Mouse (Mus musculus): ENCODE data around the gene Mex3d. TPM values are rescaled to one million over a fixed set of nuclear protein-coding genes. Genes with fewer than 3 reads are reported as not detected.

Mex3d gene
- total and polyA plus RNA-seq, 3 experiments, result 15.6 to 18.8 TPM; not detected in 1

DNA sequence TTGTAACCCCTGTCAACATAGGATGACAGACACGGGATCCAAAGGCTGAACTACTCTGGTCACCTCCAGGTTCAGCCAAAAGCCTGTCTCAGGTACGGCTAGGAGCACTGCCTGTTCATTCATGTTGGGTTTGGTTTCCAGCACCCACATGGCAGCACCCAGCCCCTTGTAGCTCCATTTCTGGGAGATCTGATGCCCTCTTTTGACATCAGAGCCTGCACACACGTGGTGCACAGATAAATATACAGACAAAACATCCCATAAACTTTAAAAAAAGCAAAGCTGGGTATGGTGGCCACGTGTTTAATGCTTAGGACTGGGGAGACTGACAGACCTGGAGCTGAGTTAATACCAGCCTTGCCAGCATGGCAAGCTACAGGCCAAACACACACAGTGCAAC is 20.5 kb upstream of the Mex3d start:
- no peak for DNase-seq (ENCODE audit: low read depth, low spot score)
- peaks cover 30% of the 10 kb centered on the region for H3K79me2 ChIP-seq (ENCODE audit: control insufficient read depth, insufficient read depth, low read length, poor library complexity)
- peak overlapping the region; percentile 85 for H3K9ac ChIP-seq (ENCODE audit: control insufficient read depth, low read depth, low read length, poor library complexity, severe bottlenecking)
- H3K27me3 ChIP-seq (ENCODE audit: control insufficient read depth in 1 of 2, insufficient read depth in 2 of 2, low read length in 2 of 2), result no peaks in the 10 kb centered on the region
- H3K9me3 ChIP-seq (replicated peaks; ENCODE audit: insufficient read depth, low read length), result no peaks in the 10 kb centered on the region
- H3K4me1 ChIP-seq (ENCODE audit: control insufficient read depth in 1 of 2, insufficient read depth in 2 of 2, low read length in 2 of 2), result peaks cover 2 to 24% of the 10 kb centered on the region in 2 experiments; a peak in 3 of 4 replicates
- TF ChIP-seq USF1 (IDR thresholded peaks at IDR 0.05; ENCODE audit: low read depth, low read length), result peak; percentile 58; the same call in 1 of the 2 replicates
- no peak for TF ChIP-seq ZMIZ1 (IDR thresholded peaks at IDR 0.05; ENCODE audit: low read depth, low read length)
- TF ChIP-seq TAL1 (IDR thresholded peaks at IDR 0.05; ENCODE audit: low read length), result no peak
- no peak for TF ChIP-seq BHLHE40 (IDR thresholded peaks at IDR 0.05; ENCODE audit: borderline replicate concordance, low read depth, low read length)
- no peak for TF ChIP-seq MAFK (IDR thresholded peaks at IDR 0.05; ENCODE audit: borderline replicate concordance, low read depth, low read length)
- no peak for TF ChIP-seq KAT2A (conservative IDR thresholded peaks at IDR 0.05; ENCODE audit: low read depth, low read length)
- no peak for TF ChIP-seq MYB (IDR thresholded peaks at IDR 0.05; ENCODE audit: low read depth, low read length)
- no peak for TF ChIP-seq TBP (IDR thresholded peaks at IDR 0.05; ENCODE audit: low read depth, low read length)
- TF ChIP-seq ZKSCAN1 (IDR thresholded peaks at IDR 0.05; ENCODE audit: low read depth, low read length), result no peak
- TF ChIP-seq ZNF384 (IDR thresholded peaks at IDR 0.05; ENCODE audit: low read depth, low read length), result no peak
- no peak for TF ChIP-seq NELFE (IDR thresholded peaks at IDR 0.05; ENCODE audit: low read depth, low read length)
- TF ChIP-seq CTCF (IDR thresholded peaks at IDR 0.05 in 2 of 3, conservative IDR thresholded peaks at IDR 0.05 in 1 of 3; ENCODE audit: control insufficient read depth in 1 of 3, insufficient read depth in 1 of 3, low read depth in 2 of 3, low read length in 3 of 3, poor library complexity in 1 of 3, severe bottlenecking in 1 of 3), result no peak
- no peak for TF ChIP-seq CHD2 (IDR thresholded peaks at IDR 0.05; ENCODE audit: low read length)
- no peak for TF ChIP-seq TCF12 (IDR thresholded peaks at IDR 0.05; ENCODE audit: low read depth, low read length)
- TF ChIP-seq POLR2AphosphoS2 (IDR thresholded peaks at IDR 0.05; ENCODE audit: low read length), result no peak
- no peak for TF ChIP-seq CHD1 (IDR thresholded peaks at IDR 0.05; ENCODE audit: low read depth, low read length)
- TF ChIP-seq HCFC1 (IDR thresholded peaks at IDR 0.05; ENCODE audit: low read depth, low read length), result no peak
- no peak for TF ChIP-seq EP300 (IDR thresholded peaks at IDR 0.05; ENCODE audit: low read depth in 1 of 2, low read length in 2 of 2)
- TF ChIP-seq ETS1 (IDR thresholded peaks at IDR 0.05; ENCODE audit: low read depth, low read length), result no peak
- TF ChIP-seq UBTF (IDR thresholded peaks at IDR 0.05; ENCODE audit: borderline replicate concordance, insufficient read depth, low read depth, low read length), result no peak
- no peak for TF ChIP-seq ELF1 (IDR thresholded peaks at IDR 0.05; ENCODE audit: low read depth, low read length)
- TF ChIP-seq MAZ (IDR thresholded peaks at IDR 0.05; ENCODE audit: low read depth, low read length), result no peak
- peak; percentile 42; the same call in 1 of the 2 replicates for TF ChIP-seq MYC (IDR thresholded peaks at IDR 0.05; ENCODE audit: low read depth, low read length)
- TF ChIP-seq POLR2A (IDR thresholded peaks at IDR 0.05; ENCODE audit: control insufficient read depth in 1 of 2, insufficient read depth in 1 of 2, low read depth in 1 of 2, low read length in 2 of 2, poor library complexity in 1 of 2), result no peak
- peak; percentile 74 for TF ChIP-seq MAX (IDR thresholded peaks at IDR 0.05; ENCODE audit: low read length)
- no peak for TF ChIP-seq GATA1 (IDR thresholded peaks at IDR 0.05; ENCODE audit: low read depth, low read length)
- peak; percentile 88 for TF ChIP-seq MXI1 (IDR thresholded peaks at IDR 0.05; ENCODE audit: low read depth, low read length)
- no peak for TF ChIP-seq NRF1 (IDR thresholded peaks at IDR 0.05; ENCODE audit: insufficient read depth, low read depth, low read length, poor library complexity, severe bottlenecking)
- no peak for TF ChIP-seq RAD21 (IDR thresholded peaks at IDR 0.05; ENCODE audit: low read depth, low read length)
- no peak for TF ChIP-seq USF2 (IDR thresholded peaks at IDR 0.05; ENCODE audit: borderline replicate concordance in 1 of 2, insufficient read depth in 1 of 2, low read depth in 1 of 2, low read length in 2 of 2)
- TF ChIP-seq ZC3H11A (IDR thresholded peaks at IDR 0.05; ENCODE audit: low read depth, low read length), result no peak
- peak; percentile 52; the same call in 1 of the 2 replicates for TF ChIP-seq SIN3A (IDR thresholded peaks at IDR 0.05; ENCODE audit: low read length)
- TF ChIP-seq GABPA (IDR thresholded peaks at IDR 0.05; ENCODE audit: low read depth, low read length), result no peak
- no peak for TF ChIP-seq POLR2AphosphoS5 (IDR thresholded peaks at IDR 0.05; ENCODE audit: borderline replicate concordance, low read depth, low read length)
- TF ChIP-seq JUND (IDR thresholded peaks at IDR 0.05; ENCODE audit: low read depth, low read length), result no peak
- H3K4me3 ChIP-seq (ENCODE audit: control insufficient read depth in 1 of 2, insufficient read depth in 1 of 2, low read depth in 2 of 2, low read length in 2 of 2), result peak overlapping the region in 1 of 2 experiments; percentile 72; a peak in 3 of 4 replicates
- H3K27ac ChIP-seq (ENCODE audit: control insufficient read depth, low read depth, low read length), result peak overlapping the region; percentile 95
- H3K36me3 ChIP-seq (ENCODE audit: control insufficient read depth in 1 of 2, insufficient read depth in 2 of 2, low read length in 2 of 2), result peaks cover under 1 to 7% of the 10 kb centered on the region in 2 experiments; a peak in 3 of 4 replicates
